Mouse (Mus musculus): ENCODE results near the gene Gm47955.
"Not testable (repeated sequence)": the region's sequence is repeated elsewhere in the genome, so short reads cannot be mapped to it uniquely, and the experiment has no call there.

Gene Gm47955

DNA sequence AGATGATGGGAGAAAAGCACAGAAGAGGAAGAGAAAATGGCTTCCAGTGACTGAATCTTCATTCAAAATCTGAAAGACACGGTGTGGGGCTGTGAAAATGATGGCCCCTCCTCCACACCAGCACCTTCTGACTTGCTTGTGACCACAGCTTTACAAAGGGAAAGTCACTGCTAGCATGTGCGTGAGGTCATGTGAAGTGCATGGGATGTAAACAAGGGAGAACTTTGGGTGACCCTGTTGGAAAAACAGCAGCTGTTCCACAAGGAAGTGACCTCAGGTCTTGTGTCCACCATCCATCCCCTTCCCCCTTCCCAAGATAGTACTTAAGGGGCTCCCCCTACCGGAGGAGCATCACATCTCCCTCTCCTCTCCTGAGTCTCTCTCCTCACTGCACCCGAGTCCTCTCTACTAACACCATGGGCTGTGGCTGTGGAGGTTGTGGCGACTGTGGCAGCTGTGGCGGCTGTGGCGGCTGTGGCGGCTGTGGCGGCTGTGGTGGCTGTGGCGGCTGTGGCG is at the start of gene Gm47955:
TSS of gene Gm47955 (plus strand) at position 417 of the 516 bp plus-strand sequence.
- ChIA-PET CTCF (interaction anchor here in 2 of 4 experiments (0.5 to 1.0 kb wide), 4 partner anchors 14 to 193 kb away, joined by 3 to 17 read pairs (median 3); partner anchors contain the start of gene Gm47959 (in 1 of the 2)), POLR2A (interaction anchor here in 2 of 4 experiments (0.6 to 2.6 kb wide), 4 partner anchors 11 to 325 kb away, joined by 4 to 8 read pairs (median 6); no protein-coding TSS in a partner anchor)

DNA sequence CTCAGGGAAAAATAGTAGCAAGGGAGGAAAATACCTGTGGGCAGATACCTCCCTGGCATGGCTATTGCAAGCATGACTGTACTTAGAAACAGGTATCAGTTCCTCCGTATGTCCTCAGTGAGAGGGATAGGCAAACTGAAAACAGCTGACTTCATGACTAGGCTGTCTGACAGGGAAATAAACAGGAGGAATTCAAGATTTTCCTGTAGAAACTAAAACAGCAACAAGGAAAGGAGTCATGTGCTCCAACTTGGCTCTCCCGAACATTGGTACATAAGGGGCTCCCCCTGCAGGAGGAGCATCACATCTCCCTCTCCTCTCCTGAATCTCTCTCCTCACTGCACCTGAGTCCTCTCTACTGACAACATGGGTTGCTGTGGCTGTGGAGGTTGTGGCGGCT is 47.1 kb upstream of the Gm47955 start, which contains the start of gene A030005L19Rik:
TSS of gene A030005L19Rik (plus strand) at position 301 of the 400 bp plus-strand sequence.
- ChIA-PET POLR2A (no interaction called here), CTCF (no interaction called here)

DNA sequence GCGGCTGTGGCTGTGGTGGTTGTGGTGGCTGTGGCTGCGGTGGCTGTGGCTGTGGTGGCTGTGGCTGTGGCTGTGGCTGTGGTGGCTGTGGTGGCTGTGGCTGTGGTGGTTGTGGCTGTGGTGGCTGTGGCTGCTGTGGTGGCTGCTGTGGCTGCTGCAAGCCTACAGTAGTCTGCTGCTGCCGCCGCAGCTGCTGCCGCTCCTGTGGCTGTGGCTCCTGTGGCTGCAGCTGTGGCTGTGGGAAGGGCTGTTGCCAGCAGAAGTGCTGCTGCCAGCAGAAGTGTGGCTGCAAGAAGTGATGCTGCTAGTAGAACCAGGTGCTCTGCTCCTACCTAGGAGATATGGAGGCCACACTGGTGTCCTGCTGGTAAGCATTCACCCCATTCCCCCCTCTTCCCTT is 46.7 kb upstream of the Gm47955 start:
- POLR2A ChIA-PET, CTCF ChIA-PET: not testable (repeated sequence)

DNA sequence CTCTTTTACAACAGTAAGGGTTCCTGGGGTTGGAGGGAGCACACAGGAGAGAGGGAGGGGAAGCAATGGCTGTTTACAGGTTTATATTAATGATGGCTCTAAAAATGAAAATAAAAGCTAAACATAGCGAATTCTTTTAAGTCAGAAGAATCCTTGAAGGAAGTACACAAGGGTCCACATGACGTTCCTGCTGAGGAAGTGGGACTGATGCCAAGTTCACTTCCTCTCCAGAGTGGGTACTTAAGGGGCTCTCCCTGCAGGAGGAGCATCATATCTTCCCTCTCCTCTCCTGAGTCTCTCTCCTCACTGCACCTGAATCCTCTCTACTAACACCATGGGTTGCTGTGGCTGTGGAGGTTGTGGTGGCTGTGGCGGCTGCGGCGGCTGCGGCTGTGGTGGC is 35.4 kb upstream of the Gm47955 start, which contains the start of gene A030014E15Rik:
TSS of gene A030014E15Rik (plus strand) at position 268 of the 400 bp plus-strand sequence.
- CTCF ChIA-PET: no interaction called here
- POLR2A ChIA-PET: no interaction called here

DNA sequence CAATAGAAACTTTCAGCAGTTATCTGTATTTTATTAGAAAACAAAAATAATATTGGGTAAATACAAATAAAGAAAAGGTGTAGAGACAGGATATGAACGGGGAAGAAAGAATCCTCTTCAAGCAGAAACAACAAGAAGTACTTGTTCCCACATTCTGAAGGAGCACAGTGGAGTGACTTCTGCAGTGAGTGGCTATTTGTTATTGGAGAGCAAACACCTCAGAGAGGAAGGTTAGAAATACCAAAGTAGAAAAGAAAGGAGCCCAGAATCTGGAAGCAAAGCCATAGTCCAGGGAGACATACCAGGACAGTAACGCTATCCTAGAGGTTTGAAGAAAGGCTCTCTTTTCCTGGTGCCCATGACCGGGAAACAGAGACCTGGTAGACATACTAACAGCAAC is 29.5 kb upstream of the Gm47955 start:
- CTCF ChIA-PET, POLR2A ChIA-PET: not testable (repeated sequence)

DNA sequence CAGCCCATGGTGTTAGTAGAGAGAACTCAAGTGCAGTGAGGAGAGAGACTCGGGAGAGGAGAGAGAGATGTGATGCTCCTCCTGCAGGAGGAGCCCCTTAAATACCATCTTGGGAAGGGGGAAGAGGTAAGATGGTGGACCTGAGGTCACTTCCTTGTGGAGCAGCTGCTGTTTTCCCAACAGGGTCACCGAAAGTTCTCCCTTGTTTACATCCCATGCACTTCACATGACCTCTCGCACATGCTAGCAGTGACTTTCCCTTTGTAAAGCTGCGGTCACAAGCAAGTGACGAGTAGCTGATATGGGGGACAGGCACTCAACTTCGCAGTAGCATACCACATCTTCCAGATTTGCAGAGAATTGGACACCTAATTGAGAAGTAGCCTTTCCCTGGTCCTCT is 28.8 kb upstream of the Gm47955 start, which contains the start of gene Gm6217:
TSS of gene Gm6217 (minus strand) at position 74 of the 400 bp plus-strand sequence.
- POLR2A ChIA-PET, CTCF ChIA-PET: not testable (repeated sequence)

DNA sequence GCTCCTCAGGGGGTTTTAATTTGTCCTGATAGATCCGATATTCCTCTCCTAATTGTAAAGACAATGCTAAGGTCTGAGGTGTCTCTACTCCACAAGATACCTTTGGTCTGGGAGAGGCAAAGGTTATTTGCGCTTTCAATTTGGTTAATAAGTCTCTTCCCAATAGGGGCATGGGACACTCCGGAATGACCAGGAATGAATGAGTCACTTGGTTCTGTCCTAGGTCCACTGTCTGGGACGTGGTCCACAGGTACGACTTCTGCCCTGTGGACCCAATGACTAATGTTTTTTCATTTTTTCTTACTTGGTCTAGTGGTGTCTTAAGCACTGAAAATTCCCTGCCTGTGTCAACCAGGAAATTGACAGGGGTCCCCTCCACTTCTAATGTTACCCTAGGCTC is 21.4 kb upstream of the Gm47955 start:
- ChIA-PET POLR2A (no interaction called here), CTCF (no interaction called here)

DNA sequence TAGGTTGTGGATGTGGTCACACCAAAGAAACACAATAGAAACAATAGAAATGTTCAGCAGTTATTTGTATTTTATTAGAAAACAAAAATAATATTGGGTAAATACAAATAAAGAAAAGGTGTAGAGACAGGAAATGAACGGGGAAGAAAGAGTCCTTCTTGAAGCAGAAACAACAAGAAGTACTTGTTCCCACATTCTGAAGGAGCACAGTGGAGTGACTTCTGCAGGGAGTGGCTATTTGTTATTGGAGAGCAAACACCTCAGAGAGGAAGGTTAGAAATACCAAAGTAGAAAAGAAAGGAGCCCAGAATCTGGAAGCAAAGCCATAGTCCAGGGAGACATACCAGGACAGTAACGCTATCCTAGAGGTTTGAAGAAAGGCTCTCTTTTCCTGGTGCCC is 17.6 kb upstream of the Gm47955 start:
- CTCF ChIA-PET, POLR2A ChIA-PET: not testable (repeated sequence)

DNA sequence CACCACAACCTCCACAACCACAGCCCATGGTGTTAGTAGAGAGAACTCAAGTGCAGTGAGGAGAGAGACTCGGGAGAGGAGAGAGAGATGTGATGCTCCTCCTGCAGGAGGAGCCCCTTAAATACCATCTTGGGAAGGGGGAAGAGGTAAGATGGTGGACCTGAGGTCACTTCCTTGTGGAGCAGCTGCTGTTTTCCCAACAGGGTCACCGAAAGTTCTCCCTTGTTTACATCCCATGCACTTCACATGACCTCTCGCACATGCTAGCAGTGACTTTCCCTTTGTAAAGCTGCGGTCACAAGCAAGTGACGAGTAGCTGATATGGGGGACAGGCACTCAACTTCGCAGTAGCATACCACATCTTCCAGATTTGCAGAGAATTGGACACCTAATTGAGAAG is 16.8 kb upstream of the Gm47955 start, which contains the start of gene A030003K21Rik:
TSS of gene A030003K21Rik (minus strand) at position 94 of the 400 bp plus-strand sequence.
- CTCF ChIA-PET, POLR2A ChIA-PET: not testable (repeated sequence)

DNA sequence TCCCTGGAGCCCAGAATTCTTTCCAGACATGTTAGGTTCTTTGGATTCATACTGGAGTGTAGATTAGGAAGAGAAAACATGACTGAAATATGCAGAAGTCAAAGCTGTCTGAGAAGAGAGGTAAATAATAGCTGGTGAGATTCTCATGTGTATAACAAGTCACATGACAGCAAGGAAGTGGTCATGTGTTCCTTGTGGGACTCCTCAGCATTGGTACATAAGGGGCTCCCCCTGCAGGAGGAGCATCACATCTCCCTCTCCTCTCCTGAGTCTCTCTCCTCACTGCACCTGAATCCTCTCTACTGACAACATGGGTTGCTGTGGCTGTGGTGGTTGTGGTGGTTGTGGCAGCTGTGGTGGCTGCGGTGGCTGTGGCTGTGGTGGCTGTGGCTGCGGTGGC is 14.1 kb upstream of the Gm47955 start:
- POLR2A ChIA-PET: interaction anchor here in 2 of 4 experiments (1.0 to 1.2 kb wide), 2 partner anchors 13 to 15 kb away, joined by 3 read pairs; no protein-coding TSS in a partner anchor
- CTCF ChIA-PET: not testable (repeated sequence)

DNA sequence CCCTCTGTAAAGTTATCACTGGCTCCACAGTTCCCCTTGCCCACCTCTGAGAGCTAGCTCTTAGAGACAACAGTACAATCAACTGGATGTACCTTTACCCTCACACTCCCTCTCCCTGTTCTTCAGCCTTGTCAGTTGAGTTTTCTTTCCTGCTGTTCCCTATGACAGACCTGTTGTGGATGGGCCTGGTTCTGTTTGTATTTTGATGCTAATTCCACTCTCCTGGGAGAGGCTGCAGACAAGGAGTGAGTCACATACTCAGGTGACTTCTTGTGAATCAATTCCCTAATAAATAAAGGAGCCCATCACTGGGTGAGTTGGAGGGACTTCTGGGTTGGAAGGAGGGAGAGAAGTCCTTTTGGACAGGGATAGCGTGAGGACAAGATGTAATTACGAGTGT is 11.5 kb upstream of the Gm47955 start:
- ChIA-PET CTCF (no interaction called here), POLR2A (interaction anchor here in 3 of 4 experiments (0.6 to 2.1 kb wide), 7 partner anchors 11 to 780 kb away, joined by 3 to 9 read pairs (median 6); partner anchors contain the start of gene Gm47955 (in 2 of the 3))

DNA sequence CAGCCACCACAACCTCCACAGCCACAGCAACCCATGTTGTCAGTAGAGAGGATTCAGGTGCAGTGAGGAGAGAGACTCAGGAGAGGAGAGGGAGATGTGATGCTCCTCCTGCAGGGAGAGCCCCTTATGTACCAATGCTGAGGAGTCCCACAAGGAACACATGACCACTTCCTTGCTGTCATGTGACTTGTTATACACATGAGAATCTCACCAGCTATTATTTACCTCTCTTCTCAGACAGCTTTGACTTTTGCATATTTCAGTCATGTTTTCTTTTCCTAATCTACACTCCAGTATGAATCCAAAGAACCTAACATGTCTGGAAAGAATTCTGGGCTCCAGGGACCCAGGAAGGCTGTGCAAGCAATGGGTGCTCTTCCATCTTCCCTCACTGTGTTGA is 4.2 kb upstream of the Gm47955 start, which contains the start of gene Gm7544:
TSS of gene Gm7544 (minus strand) at position 101 of the 400 bp plus-strand sequence.
- POLR2A ChIA-PET, CTCF ChIA-PET: not testable (repeated sequence)

DNA sequence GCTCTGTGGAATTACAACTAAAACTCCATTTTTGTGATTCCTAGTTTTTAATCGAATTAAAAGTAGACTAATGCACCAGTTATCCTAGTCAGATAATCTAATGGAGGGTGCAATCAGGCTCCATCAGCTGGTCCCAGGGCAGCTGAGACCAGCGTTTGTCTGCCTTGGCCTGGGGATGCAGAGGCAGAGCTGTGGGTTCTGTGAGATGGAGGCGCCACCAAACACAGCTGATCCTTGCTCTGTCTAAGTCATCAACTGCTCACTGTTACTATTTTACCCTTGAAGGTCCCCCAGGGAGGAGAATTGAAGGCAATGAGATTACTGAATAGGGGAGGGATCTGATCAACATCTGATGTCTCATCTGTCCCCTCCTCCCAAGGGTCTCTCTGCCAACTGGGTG is 6.3 kb downstream of the Gm47955 start:
- ChIA-PET POLR2A (interaction anchor here in 2 of 4 experiments (0.6 to 1.5 kb wide), 3 partner anchors 13 to 712 kb away, joined by 3 to 5 read pairs (median 4); no protein-coding TSS in a partner anchor), CTCF (interaction anchor here in 2 of 4 experiments (0.6 to 0.8 kb wide), 3 partner anchors 81 to 160 kb away, joined by 3 to 8 read pairs (median 3); no protein-coding TSS in a partner anchor)

DNA sequence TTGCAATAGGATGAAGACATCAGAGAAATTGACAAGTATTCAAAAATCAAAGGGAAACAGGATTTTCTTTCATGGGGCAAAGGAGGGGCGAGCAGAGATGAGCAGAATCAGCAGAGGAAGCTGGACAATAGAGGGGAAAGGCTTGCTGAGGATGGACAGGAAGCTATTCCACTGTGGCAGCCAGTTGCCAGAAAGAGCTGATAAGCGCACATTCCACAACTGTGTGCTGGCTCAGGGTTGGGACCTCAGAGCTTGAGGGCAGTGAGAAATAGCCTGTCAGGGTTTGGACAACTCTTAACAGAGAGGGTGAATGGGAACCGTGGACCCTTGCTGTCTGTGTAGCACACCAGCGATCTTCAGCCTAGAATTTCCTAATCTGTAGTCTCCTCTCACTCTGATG is 12.0 kb downstream of the Gm47955 start:
- POLR2A ChIA-PET: no interaction called here
- CTCF ChIA-PET: interaction anchor here in 1 of 4 experiments (1.2 kb wide), 1 partner anchor 15 kb away, joined by 3 read pairs; no protein-coding TSS in a partner anchor

DNA sequence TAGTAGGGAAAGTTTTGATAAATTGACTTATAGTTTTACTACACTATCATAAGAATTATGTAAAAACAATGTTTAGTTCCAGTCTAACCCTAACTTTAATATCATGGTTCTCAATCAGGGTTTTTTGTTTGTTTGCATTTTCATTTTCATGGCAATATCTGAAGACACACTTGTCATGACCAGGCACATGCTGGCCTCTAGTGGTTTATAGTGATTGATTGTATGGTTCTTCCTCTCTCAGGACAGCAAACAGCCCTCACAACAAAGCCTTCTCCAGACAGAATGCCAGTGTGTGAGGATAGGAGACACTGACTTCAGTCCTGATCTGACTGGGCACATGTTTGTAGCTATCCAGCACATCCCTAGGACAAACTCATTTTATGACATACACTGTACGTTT is 13.2 kb downstream of the Gm47955 start:
- POLR2A ChIA-PET: interaction anchor here in 2 of 4 experiments (0.7 to 2.3 kb wide), 10 partner anchors 9 to 151 kb away, joined by 3 to 8 read pairs (median 5); partner anchors contain the start of genes Gm47955 (in 1 of the 2) and Slc19a3 (in 1 of the 2)
- CTCF ChIA-PET: interaction anchor here in 2 of 4 experiments (1.2 to 1.8 kb wide), 5 partner anchors 12 to 186 kb away, joined by 3 to 5 read pairs (median 3); no protein-coding TSS in a partner anchor

DNA sequence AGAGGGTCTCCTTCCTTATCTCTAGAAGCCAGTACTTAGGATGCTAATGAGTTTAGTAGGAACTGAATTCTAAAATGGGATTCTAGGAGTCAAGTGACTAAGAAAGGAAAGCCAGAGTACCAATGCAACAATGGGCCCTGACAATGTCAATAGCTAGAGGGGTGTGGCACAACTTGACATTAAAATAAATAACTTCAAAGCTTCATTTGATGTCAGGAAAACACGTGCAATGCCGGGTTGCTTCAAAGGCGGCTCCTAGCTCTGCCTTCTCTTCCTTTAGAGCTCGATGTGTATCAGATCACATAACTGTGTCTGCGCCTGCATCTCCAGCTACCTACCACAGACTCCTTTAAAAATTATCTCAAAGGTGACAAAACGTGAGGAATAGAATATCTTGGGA is 13.8 kb downstream of the Gm47955 start:
- ChIA-PET POLR2A (interaction anchor here in 3 of 4 experiments (0.6 to 2.3 kb wide), 16 partner anchors 10 to 153 kb away, joined by 3 to 8 read pairs (median 4); partner anchors contain the start of genes Gm47955 (in 1 of the 3) and Slc19a3 (in 1 of the 3)), CTCF (interaction anchor here in 3 of 4 experiments (0.8 to 1.8 kb wide), 7 partner anchors 11 to 186 kb away, joined by 3 to 5 read pairs (median 3); partner anchors contain the start of gene Gm47955 (in 1 of the 3))

DNA sequence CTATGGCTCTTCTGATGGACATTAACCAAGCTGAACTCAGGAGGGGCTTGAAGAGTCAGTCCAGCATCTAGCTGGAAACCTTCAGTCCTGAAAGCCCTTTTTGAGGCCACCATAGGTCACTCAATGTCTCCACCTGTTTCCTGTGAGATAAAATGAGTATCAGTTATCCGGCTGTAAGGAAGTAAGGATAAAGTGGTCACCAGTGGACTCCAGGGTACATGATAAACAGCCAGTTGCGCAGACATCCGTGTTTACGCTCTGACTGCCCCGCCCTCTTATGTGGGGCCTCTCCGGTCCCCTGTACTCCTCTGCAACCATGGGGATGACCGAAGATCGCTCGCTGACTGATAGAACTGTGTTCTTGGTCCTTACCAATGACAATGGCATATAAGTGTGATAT is 14.3 kb downstream of the Gm47955 start:
- CTCF ChIA-PET: interaction anchor here in 3 of 4 experiments (0.8 to 1.8 kb wide), 7 partner anchors 11 to 187 kb away, joined by 3 to 5 read pairs (median 3); partner anchors contain the start of gene Gm47955 (in 1 of the 3)
- POLR2A ChIA-PET: interaction anchor here in 3 of 4 experiments (0.8 to 2.3 kb wide), 14 partner anchors 9 to 1887 kb away, joined by 3 to 8 read pairs (median 5); partner anchors contain the start of gene Gm47955 (in 1 of the 3)

DNA sequence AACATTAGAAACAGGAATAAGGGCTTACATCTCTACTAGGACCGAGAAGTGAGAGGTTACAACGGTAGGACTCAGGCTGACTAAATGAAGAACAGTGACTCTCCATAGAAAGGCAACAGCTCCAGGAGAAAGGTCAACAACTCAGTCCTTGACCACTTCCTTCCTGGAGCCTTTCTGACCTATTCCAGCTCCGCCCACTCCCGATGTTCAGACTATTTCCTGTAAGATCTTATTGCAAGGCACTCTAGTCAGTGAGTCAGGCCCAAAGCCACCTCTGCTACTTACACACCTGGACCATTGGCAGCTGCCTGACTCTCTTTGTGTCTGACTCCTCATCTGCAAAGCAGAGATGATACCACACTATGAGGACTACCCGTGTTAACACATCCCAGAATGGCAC is 15.7 kb downstream of the Gm47955 start:
- ChIA-PET POLR2A (interaction anchor here in 1 of 4 experiments (2.3 kb wide), 1 partner anchor 27 kb away, joined by 8 read pairs; no protein-coding TSS in a partner anchor), CTCF (interaction anchor here in 1 of 4 experiments (0.6 kb wide), 1 partner anchor 11 kb away, joined by 3 read pairs; no protein-coding TSS in a partner anchor)

DNA sequence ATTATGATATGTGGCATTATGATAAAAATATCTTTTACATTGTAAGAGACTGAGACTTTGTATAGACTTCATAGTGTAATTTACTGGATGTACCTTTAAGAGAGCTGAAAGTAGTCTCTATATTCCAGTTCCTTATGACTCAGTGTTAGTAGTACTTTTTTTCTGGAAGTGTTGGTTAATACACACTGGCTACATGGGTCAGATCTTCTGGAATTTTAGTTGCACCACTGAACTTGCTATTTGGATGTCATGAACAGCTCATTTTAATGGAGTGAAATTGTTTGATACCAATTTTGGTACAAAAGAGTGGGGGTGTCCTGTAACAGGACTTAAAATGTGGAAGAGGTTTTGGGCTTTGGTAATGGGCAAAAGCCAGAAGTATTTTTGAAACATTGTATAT is 17.8 kb downstream of the Gm47955 start:
- ChIA-PET POLR2A (interaction anchor here in 1 of 4 experiments (0.9 kb wide), 1 partner anchor 10 kb away, joined by 5 read pairs; no protein-coding TSS in a partner anchor), CTCF (interaction anchor here in 1 of 4 experiments (0.9 kb wide), 1 partner anchor 9 kb away, joined by 3 read pairs; no protein-coding TSS in a partner anchor)
